Mouse (Mus musculus) ovary, postnatal 14 days (tissue): ENCODE data around the gene Agtpbp1.
A peak's percentile ranks its signal among the peaks of the same experiment; 100 is the strongest.
"Not testable (repeated sequence)": the region's sequence is repeated elsewhere in the genome, so short reads cannot be mapped to it uniquely, and the experiment has no call there.

Experiments
- DNase-seq: peaks from one replicate; pipeline ENCODE4 v3.0.0; 2022; ENCODE audit warnings: low spot score

The Agtpbp1 gene

DNA sequence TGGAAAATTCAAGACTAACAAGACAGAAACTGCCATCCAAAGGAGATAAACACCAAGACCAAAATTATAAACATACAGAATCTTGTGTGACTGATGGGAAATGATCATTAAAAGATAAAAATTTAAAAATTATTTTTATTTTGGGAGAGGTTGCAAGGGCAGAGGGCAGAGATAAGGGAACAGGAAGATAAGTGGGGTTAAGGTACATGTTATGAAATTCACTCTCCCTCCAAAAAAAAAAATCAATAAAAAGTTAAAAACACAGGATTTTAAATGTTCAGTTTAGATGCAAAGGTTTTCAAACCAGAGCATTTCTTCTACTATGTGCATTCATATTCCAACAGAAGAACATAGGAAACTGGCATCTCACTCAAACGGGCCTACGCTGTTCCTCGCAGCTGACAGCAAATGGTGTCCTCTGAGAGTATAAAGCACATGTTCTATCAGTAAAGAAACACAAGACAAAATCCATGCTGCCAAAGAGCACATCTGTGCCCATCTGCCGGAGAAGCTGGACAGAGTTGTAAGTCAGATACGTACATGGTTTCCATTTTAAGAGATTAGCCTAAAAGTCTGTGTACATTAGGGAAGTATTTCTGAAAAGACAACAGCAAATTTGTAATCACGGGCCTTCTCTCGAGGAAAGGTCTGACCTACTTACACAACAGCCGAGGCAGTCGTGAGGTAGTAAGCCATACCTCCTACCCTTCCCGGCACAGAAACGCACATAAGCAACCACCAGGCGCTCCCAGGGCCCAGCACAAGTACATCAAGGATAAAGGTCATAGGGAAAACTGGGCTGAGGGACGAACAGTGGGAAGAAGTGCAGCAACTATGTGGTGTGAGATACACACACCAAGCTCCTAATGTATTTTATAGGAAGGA lies 104.2 kb downstream of the Agtpbp1 start:
- DNase-seq: no peak

DNA sequence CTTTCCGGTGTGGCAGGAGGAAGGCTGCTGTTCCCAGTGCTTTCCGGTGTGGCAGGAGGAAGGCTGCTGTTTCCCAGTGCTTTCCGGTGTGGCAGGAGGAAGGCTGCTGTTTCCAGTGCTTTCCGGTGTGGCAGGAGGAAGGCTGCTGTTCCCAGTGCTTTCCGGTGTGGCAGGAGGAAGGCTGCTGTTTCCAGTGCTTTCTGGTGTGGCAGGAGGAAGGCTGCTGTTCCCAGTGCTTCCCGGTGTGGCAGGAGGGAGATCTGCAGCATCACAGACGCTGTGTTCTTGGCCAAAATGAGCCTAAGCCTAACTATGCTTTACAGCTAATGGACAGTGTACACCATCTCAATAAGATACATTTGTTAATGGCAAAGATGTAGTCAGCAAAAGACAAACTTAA lies 107.1 kb downstream of the Agtpbp1 start:
- not testable (repeated sequence) for DNase-seq

DNA sequence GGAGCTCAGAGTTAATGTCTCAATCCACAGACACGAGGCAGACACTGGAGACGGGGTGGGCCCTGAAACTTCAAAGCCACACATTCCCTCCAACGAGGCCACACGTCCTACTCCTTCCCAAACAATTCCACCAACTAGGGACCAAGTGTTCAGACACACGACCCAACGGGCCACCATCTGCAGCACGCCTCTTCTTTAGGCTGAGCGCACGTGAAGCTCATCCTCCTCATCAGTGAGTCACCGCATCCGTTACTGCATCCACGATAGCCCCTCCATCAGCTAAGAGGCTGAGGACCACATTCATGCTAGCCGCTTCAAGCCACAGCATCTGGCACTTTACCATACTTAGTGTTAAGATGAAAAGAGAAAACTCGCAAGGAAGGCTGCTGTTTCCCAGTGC lies 107.6 kb downstream of the Agtpbp1 start:
- DNase-seq: no peak

DNA sequence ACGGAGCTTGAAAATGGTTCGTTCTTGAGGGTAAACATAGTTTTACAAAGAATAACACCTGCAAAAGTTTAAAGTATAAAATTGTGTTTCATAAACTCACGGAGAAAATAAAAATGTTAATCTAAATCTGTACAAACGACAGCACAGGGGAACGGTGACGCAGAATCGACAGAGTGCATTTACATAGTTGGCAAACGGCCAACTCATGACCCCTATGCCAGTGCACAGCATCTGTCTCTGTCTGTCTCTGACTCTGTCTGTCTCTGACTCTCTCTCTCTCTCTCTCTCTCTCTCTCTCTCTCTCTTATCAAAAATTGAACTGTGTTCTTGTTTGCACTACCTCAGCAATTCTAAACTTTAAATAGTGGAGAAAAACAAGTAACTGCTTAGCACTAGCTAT lies 110.1 kb downstream of the Agtpbp1 start:
- no peak for DNase-seq

DNA sequence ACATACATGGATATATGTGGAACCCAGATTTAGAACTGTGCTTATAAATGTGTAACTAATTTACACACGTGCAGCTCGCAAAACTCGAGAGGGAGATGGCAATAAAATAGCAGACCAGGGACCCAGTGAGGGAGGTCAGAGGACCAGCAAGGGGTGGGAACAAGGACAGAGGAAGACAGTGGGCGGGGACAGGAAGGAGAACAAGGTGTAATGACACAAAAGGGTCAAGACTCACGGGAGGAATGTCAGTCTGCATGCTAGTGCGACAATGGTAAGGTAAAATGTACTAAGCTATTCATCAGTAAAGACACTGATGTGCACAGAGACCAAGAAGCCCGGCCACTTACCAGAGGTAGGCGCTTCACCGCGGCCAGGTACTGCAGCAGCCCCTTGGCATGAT lies 111.7 kb downstream of the Agtpbp1 start:
- no peak for DNase-seq

DNA sequence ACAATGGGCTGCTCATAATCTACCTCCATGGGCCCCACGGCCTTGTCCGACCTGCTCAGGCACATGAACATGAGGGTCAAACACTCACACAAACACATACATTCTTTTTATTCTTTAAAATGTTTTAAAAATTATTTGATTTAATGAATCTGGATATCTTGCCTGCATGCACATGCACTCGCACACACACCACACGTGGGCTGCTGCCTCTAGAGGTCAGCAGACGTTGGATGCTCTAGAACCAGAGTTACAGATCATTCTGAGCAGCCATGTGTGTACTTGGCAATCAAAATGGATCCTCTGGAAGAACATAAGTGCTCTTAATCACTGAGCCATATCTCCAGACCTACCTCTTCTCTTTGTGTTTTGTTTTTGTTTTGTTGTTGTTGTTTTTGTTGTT lies 112.8 kb downstream of the Agtpbp1 start:
- no peak for DNase-seq

DNA sequence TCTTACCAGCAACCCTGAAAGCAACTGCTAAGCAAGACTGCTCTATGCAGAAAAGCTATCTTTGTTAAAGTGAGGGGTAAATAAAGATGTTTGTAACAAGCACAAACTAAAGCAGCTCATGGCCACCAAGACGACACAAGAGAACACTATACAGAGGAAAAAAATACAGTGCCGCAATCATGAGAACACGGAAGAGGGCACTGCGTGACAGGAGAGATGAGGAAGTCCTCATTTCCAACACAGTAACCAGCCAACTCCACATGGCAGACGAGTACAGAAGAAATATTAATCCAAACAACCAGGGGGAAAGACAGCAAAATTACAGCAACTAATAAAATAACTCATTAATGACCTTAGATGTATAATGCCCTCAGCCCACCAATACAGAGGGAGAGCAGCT lies 115.3 kb downstream of the Agtpbp1 start:
- DNase-seq: no peak

DNA sequence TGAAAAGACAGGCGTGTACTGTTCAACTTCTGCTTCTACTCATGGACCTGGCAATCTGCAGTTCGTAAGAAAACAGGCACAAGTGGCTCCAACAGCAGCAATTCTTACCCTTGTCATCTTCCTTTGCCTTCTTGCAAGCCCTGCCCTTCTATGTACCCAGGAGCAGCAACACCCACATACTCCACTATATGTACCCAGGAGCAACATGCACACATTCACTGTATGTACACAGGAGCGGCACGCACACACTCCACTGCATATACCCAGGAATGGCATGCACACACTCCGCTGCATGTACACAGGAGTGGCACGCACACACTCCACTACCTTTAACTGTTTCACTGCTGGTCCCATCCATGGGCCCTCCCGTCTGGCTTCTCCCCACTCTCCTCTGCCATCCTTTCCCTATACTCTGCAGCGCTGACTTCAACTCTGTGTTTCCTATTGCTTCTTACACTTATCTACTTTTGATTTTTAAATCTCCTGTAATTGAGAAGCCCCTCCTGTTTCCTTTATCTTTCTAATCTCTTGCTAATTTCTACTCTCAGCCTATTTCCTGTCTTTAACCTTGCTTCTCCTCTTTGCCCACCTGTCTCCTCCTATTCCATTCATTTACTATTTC lies 116.7 kb downstream of the Agtpbp1 start:
- DNase-seq: no peak

DNA sequence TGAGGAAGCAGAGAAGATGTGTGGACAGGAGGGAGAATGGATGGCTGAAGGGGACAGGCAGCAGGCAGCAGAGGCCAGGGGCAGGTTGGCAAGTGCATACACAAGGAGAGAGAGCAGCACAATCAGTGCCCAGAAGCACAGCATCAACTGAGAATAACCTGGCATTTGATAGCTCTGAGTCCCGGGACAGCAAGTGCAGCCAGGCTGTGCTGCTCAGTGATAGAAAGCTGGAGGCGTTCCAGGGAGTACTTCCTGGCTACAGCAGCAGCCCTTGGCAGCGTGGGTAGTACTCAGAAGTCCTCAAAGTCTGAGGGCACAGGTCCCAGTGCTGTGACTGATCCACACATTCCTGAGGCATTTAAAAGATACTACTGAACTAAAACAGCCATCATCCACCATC lies 117.4 kb downstream of the Agtpbp1 start:
- DNase-seq: no peak

DNA sequence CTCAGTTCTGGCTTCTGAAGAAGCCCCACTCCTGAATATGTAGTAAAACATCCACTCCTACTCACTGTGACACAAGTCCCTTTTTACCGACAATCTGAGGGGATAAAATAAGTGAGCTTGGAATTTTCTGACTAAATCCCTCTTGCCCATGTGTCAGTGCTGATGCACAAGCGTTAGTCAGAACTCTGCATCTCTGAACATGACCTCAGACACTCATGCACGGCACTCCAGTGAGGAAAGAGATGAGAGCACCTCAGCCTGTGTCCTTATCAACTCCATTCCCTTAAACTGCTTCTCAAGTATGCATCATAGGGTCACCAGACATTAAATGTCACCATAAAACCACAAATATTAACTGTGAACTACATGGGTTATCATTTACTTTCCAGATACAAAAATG lies 124.1 kb downstream of the Agtpbp1 start:
- no peak for DNase-seq

DNA sequence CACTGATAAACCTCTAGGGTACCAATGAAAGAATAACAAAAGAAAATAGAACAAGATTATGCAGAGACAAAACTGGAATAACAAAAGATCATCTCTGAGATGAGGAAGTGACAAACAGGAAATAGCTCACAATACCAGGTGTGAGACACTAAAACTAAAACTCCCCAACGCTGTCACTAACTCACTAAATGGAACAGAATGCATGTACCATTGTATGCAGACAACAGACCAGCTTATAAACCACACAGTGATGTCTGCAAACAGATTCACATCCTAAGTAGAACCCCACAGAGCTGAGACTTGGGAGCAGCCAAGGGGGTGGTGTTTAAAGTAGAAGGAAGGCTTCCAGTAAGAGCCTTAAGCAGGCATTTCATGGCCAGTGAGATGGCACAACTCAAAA lies 128.8 kb downstream of the Agtpbp1 start:
- DNase-seq: no peak

DNA sequence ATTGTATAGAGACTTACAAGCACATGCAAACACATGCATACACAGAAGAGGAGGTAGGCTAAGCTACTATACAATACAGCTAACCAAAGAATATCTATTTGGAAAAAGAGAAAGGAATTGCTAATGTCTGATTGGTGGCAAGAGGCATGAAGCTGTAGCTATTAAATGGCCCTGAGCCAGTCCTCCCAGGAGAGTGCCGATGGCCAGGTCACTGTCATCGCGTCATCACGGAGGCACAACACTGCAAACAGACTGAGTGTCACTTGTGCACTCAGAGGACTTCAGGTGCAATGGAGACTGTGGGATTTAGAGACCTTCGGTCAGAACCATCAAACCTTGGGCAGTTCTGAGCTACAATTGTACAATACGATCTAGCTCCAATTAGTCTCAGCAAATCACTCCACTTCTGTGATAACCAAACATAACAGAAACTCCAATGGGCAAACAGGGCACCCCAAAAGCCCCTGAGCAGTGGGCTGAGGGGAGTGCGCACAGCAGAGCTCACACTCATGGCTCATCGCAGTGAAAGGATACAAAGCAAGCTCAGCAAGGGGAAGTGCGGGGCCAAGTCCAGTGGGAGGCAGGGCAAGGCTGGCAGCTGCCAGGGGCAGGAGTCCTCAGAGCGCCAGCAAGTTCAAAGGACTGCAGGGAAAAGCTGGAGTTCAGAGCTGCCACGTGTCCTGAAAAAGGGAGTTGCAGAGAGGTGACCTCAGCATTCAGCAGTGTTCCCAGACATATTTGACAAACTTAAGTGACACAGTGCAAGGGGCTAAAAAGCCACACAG lies 130.8 kb downstream of the Agtpbp1 start:
- no peak for DNase-seq

DNA sequence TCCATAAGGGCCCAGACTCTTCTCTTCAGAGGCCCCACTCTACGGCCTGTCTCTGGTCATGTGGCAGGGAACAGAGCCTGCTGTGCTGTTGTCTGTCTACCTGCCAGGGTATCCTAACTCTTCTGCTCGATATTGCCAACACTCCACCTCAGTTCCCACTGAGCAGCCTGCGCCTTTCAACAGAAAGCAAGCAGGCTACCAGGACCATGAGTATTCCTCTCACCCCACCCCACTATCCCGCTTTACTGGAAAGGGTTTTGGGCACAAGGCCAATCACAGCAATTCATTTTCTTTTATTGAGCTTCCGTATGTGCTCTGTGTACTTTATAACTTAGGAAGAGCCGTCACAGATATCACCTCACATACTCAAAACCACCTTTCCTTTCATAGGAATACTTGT lies 131.4 kb downstream of the Agtpbp1 start:
- DNase-seq: no peak

DNA sequence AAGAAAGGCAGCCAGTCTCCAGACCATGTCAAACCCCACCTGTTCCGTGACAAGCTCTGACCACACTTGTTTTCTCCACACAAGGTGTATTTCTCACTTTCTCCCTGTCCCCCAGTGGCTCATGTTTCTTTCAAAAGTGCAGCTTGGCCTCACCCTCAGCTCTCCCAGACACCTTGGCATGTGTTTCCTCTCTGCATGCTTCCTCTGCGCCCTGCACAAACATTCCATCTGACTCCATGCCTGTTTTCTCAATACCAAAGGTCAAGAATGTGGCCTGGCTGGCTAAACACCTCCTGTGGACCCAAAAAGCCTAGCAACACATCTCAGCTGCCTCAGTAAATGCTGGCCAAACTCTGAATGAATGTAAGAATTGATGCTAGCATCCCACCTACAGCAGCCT lies 132.0 kb downstream of the Agtpbp1 start:
- DNase-seq: no peak

DNA sequence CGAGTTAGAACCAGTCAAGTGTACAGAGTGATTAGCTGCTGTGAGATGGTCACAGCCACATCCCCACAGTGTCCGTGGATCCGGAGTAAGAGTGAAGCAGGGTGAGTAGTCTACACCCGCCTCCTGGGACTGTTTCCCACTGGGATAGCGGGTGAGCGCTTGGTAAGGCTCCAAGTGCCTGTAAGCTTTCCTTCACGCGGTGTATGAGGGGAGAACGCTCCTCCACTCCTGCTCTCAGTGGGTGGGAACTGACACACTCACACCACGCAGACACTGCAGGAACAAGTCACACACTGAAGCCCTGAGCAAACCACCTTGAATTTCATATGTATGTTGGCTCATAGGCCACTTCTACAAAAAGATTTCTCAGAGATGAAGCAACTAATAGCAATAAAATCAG lies 134.2 kb downstream of the Agtpbp1 start:
- DNase-seq: no peak

DNA sequence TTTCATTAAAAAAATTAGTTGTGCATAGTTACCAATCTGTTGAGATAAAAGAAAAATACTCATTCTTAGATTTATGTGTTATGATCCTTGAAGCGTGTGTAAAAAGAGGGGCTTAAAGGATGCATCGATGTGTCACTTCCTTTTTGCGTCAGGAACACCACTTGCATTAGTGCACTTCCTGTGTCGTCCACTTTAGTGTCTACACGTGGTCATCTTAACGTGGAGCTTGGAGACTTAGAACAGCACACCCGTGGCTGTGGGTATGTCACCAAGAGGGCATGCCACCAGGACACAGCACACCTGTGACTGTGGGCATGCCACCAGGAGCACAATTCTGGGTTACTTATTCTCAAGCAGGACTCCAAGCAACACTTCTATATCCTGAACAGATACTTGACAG lies 137.9 kb downstream of the Agtpbp1 start:
- no peak for DNase-seq

DNA sequence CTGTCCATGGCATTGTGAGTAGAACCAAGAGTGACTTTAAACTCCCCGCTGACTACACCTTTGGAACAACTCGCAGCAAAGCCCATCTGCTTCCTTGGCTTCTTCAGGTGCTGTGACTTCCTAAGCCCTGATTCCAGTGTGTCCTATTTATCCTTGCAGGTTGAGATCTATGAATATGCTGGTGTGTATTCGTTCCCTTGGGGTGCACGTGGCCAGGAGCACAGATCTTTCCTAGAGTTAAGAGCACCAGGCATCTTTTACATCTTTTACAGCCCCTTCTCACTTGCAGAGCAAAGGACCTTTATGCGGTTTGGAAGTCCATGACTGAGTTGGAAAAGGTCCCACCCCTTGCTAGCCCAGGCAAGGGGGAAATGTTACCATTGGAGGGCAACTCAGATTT lies 139.8 kb downstream of the Agtpbp1 start:
- DNase-seq: no peak

DNA sequence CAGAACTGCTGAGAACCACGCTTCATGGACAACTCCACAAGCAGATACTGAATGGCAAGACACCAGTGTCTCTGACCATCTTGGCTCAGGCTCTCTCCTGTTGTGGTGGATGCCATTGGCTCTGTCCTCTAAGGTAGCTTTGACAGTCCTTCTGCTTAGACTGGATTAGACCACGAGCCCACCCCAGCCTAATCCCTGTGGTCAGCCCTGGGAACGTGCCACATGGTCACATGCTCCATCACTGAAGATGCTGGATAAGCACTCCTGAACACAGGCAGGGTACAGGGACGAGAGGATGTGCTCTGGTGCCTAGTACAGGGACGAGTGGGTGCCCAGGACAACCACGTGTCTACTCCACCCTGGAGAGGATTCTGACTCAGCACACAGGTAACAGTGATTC lies 140.7 kb downstream of the Agtpbp1 start:
- DNase-seq: no peak

DNA sequence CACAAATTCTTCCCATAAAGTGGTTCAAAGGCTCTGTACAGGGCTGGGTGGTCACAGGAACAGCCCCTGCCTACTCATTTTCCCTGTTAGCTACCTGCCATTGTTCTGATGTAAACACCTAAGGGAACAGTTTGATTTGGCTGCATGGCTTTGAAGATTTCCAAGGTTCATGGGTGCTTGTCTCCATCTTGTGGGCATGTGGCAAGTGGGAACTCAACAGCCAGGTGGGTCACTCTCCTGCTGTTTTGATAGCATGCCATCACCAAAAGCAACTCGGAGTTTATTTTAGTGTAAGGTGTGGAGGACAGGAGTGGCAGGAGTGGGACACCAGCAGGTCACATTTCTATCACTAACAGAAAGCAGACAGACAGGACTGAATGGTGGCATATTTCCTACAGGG lies 145.3 kb downstream of the Agtpbp1 start:
- no peak for DNase-seq

DNA sequence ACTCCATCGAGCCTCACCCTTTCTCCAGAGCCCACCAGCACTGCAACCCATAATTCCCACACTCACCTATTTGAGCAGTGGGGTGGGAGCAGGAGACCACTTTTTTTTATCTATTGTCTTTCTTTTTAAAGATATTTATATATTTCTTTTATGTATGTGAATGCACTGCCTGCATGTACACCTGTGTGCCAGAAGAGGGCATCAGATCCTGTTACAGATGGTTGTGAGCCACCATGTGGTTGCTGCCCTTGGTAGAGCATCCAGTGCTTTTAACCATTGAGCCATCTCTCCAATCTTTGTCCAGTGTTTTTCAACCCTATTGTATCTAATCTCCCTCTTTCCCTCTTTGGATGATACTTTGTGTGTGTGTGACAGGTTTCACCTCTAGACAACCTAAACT lies 150.5 kb downstream of the Agtpbp1 start:
- DNase-seq: no peak

DNA sequence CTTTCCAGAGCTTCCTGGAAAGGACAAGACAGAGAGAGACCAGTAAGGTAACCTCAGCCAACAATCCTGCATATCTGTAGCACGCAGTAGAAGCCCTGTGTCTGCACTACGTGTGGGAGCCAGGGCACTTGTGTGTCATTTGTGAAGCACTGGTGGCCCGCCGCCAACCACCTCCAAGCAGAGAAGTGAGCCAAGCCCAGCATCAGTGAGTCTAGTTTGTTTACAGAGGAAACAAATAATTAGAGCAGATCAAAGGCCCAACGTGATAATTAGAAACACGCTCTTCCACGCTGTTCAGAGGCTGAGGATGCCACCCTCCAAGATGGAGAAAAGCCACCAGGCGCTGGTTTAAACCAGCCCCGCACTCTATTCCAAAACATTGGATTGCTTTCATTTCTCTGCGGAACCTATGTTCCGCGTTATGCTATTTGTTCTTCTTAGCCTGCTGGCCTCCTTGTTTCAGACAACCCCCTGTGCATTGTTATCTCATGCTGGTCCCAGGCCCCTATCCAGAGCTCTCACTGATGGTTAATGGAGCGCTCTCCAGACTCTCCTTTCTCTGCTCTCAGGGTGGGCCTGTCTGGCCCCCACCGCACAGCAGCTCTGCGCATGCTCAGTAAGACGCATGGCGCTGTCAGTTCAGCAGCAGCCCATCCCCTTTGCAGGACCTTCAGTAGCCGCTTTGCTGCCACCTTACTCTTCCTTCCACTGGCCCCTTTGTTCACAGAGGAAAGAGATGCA lies 153.7 kb downstream of the Agtpbp1 start:
- peak; percentile 27 for DNase-seq

DNA sequence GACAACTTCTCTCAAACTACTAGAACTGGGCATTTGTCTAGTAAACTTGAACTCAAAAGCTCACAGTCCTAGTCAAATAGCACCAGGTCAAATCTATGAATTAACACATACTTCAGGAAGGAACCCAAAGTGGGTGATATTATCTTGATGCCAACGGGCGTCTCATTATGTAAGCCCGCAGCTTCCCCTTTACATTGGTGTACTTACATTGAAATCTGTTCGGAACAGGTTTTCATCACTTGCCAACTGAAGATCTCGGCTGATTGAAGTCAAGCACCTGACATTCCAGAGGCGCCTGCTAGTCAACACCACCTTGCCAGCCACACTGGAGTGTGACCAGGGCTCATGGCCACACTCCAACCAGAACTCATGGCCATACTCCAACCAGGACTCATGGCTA lies 155.7 kb downstream of the Agtpbp1 start:
- DNase-seq: no peak
